Mouse (Mus musculus) liver, adult 2 months (tissue): Measurements from ENCODE around the gene Ar.

Experiments used
- CTCF ChIP-seq: fragments of 200-500 bp; IDR thresholded peaks from 2 replicates; pipeline ENCODE4 v1.5.1; 2011; ENCODE audit warnings: low read depth, low read length, control low read depth
- POLR2A ChIP-seq: fragments of 200-500 bp; IDR thresholded peaks from 2 replicates; pipeline ENCODE4 v1.6.1; 2011; ENCODE audit warnings: low read length, control low read depth; ENCODE audit not compliant: insufficient read depth; ENCODE audit errors: extremely low read depth

DNA sequence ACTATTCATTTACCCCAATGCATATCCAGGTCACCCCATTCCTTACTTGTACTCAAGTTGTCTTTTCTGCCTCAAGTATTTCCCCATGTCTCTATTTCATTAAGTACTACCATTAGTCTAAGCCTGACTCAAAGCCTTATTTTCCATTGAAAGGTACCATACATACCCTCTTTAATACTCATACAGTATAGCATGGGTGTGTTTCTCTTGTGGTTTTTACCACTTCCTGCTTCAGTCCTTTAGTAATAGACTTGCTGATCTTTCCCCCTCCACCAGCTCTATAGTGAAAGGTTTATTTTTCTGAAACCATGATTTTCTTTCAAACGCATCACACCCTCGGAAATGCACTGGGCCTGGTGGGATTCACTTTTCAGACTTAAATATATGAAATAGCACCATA is 117.2 kb downstream of the Ar start:
- TF ChIP-seq CTCF (no peak), POLR2A (no peak)
